Mouse (Mus musculus): ENCODE measurements at regions not wholly inside any gene's neighbourhood (a gene's known extent, or its start where the extent isn't known, plus 50 kb on each side); places are given as distances from the start of the nearest gene placed in this dataset.
A peak's percentile ranks its signal among the peaks of the same experiment; 100 is the strongest.

DNA sequence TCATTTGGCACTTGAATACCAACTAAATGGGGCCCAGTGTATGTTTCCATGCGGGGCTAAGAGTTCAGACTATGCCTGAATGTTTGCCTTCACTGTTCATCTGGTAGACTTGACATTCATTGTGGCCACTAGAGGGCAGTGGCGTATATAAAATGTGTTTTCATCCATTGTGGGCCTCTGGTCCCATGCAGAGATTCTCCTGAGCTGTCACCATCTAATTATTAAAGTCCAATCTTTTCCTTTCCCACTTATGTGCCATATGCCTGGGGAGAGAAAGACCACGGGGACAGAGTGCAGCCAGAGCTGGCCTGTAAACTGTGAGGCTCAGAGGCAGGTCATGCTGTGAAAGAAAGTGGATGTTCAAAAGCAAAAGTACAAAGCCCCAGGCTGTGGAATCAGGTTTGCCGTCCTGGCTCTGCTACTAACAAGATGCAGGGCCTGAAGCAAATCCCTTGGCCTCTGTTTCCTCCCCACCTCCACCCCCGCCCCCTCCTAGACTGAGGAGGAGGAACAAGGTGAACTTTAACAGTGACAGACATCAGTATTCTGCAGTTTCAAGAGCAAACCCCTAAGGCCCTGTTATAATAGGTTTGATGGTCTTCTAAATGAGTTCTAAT lies 73.5 kb downstream of the Ier5 start:
- TF ChIP-seq EP300 (IDR thresholded peaks at IDR 0.05; ENCODE audit: low read depth in 1 of 2, low read length in 2 of 2) (no peak), GATA1 (IDR thresholded peaks at IDR 0.05; ENCODE audit: low read depth, low read length) (no peak), CTCF (IDR thresholded peaks at IDR 0.05 in 2 of 3, conservative IDR thresholded peaks at IDR 0.05 in 1 of 3; ENCODE audit: control insufficient read depth in 1 of 3, insufficient read depth in 1 of 3, low read depth in 2 of 3, low read length in 3 of 3, poor library complexity in 1 of 3, severe bottlenecking in 1 of 3) (peak; percentile 66 to 98 (median 84)), TAL1 (IDR thresholded peaks at IDR 0.05; ENCODE audit: low read length) (no peak), POLR2A (IDR thresholded peaks at IDR 0.05; ENCODE audit: control insufficient read depth in 1 of 2, insufficient read depth in 1 of 2, low read depth in 1 of 2, low read length in 2 of 2, poor library complexity in 1 of 2) (no peak), MAX (IDR thresholded peaks at IDR 0.05; ENCODE audit: low read length) (no peak), KAT2A (conservative IDR thresholded peaks at IDR 0.05; ENCODE audit: low read depth, low read length) (no peak), ZKSCAN1 (IDR thresholded peaks at IDR 0.05; ENCODE audit: low read depth, low read length) (no peak), USF2 (IDR thresholded peaks at IDR 0.05; ENCODE audit: borderline replicate concordance in 1 of 2, insufficient read depth in 1 of 2, low read depth in 1 of 2, low read length in 2 of 2) (no peak)

Data from MEL (cell line).